Mouse (Mus musculus): Measurements from ENCODE around the gene Sin3a. TPM values are rescaled to one million over a fixed set of nuclear protein-coding genes. Genes with fewer than 3 reads are reported as not detected.

Gene Sin3a
- polyA plus RNA-seq, 1 experiment from 2014 or later: 28.4 TPM

- no peak for ATAC-seq (ENCODE audit: insufficient read depth, low FRiP score, low read depth)
Observed at GRCm38 (mm10) chr9:57074822-57075603, 3.2 kb downstream of the Sin3a start.

GRCm38 (mm10) chr9:57075681-57076381, 4.0 kb downstream of the Sin3a start:
- no peaks in the 10 kb centered on the region for H3K27me3 ChIP-seq (replicated peaks)
- H3K27ac ChIP-seq: peak overlapping the region; percentile 99
- H3K9ac ChIP-seq: peak overlapping the region; percentile 24; the same call in 1 of the 2 replicates
- peak overlapping the region; percentile 86 for H3K4me2 ChIP-seq
- no peaks in the 10 kb centered on the region for H3K9me3 ChIP-seq
- H3K36me3 ChIP-seq: no peaks in the 10 kb centered on the region
- ATAC-seq (ENCODE audit: insufficient read depth, low FRiP score, low read depth): peak; percentile 85
- peak overlapping the region; percentile 94 for H3K4me3 ChIP-seq (replicated peaks)
- H3K4me1 ChIP-seq: peaks cover 17% of the 10 kb centered on the region; the same call in 1 of the 2 replicates
- WGBS: under 1% methylated on average over 43 of the region's 43 CpGs

More at GRCm38 (mm10) chr9:57074822-57075603, 3.2 kb downstream of the Sin3a start:
- Histone ChIP-seq H3K9me3 (no peaks in the 10 kb centered on the region), H3K36me3 (no peaks in the 10 kb centered on the region; the same call in 1 of the 2 replicates), H3K27me3 (replicated peaks) (no peaks in the 10 kb centered on the region), H3K4me2 (peak overlapping the region; percentile 86), H3K27ac (peak overlapping the region; percentile 92), H3K4me3 (replicated peaks) (peak overlapping the region; percentile 94), H3K9ac (peak overlapping the region; percentile 24; the same call in 1 of the 2 replicates), H3K4me1 (peaks cover 21% of the 10 kb centered on the region; the same call in 1 of the 2 replicates)
- WGBS: 2% methylated on average over 17 of the region's 17 CpGs

DNA sequence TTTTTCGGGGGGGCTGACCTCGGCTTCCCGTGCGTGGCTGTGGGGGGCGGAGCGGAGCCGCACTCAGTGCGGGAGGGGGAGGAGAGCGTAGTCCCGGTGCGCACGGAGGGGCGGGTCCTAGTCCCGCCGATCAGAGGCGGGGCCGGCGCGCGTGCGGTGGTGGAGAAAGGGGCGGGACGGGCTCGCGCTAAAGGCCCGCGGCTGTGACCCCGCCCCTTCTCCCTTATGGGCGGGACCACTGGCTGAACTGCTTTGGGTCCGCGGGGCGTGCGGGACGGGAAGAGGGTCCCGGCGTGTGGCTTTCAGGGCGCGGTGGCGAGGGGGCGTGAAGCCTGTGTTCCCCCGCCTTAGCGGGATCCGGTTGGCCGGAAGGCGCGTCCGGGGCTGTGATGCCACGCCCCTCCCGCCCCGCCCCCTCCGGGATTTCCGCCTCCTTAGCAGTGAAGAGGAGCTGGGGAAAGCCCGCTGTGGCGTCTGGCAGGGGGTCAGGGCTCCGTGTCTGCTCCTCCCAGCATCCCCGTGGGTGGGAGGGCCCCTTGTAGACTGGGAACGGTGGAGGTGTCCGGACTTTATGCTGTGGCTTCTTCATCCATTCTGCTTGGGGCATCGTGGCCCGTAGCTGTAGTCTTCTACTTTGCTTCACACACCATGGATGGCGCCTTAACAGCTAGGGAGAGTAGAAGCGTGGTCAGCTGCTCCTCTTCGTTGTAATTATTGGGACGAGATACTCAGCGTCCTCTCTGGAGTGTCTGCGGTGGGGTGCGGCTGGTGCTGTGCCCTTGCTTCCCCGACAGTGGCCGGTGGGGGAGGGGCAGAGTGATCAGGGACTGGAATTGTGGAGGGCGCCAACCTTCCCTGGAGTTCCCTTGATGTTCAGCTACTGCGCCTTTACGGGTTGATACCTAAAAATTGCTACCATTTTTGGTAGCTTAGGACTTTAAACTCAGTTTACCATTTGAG, 5.1 kb downstream of the Sin3a start:
- under 1% methylated on average over 72 of the region's 72 CpGs for WGBS

GRCm38 (mm10) chr9:57082236-57082635, 10.4 kb downstream of the Sin3a start:
- Histone ChIP-seq H3K27me3 (replicated peaks) (no peaks in the 10 kb centered on the region), H3K4me2 (no peak overlapping the region), H3K4me1 (0 out of 2 replicates have a peak, but pooled peaks cover 2% of the 10 kb centered on the region), H3K36me3 (peaks cover 12% of the 10 kb centered on the region), H3K9me3 (no peaks in the 10 kb centered on the region), H3K9ac (no peak overlapping the region), H3K4me3 (replicated peaks) (no peak overlapping the region), H3K27ac (no peak overlapping the region)
- no peak for ATAC-seq (ENCODE audit: insufficient read depth, low FRiP score, low read depth)
- WGBS: 71% methylated on average over 3 of the region's 3 CpGs

More for the DNA sequence above, 5.1 kb downstream of the Sin3a start:
- Histone ChIP-seq H3K4me3 (replicated peaks) (peak overlapping the region; percentile 94), H3K4me1 (peaks cover 12% of the 10 kb centered on the region; the same call in 1 of the 2 replicates), H3K9me3 (no peaks in the 10 kb centered on the region), H3K36me3 (no peaks in the 10 kb centered on the region), H3K27me3 (replicated peaks) (no peaks in the 10 kb centered on the region), H3K4me2 (peak overlapping the region; percentile 71), H3K27ac (peak overlapping the region; percentile 99), H3K9ac (peak overlapping the region; percentile 74)
- peak; percentile 13 for ATAC-seq (ENCODE audit: insufficient read depth, low FRiP score, low read depth)

DNA sequence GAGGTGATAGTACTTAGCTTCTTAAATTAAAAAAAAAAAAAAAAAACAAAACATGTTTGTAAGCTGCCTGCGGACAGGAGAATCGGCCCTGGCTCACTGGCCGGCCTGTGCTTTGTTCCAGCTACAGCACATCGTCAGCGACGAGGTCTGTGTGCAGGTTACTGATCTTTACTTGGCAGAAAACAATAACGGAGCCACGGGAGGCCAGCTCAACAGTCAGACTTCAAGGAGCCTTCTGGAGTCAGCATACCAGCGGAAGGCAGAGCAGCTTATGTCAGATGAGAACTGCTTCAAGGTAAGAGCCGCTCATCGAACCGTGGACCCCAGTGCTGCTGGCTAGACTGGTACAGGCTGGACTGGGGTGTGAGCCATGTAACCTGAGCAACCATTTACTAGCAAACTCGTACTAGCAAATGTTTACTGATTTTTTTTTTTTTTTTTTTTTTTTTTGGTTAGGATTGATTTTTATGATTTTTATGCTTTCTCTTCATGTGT, 45.5 kb downstream of the Sin3a start:
- Histone ChIP-seq H3K36me3 (peaks cover 51% of the 10 kb centered on the region), H3K27me3 (replicated peaks) (no peaks in the 10 kb centered on the region), H3K9ac (no peak overlapping the region), H3K9me3 (no peaks in the 10 kb centered on the region), H3K4me1 (no peaks in the 10 kb centered on the region), H3K27ac (no peak overlapping the region), H3K4me2 (no peak overlapping the region), H3K4me3 (replicated peaks) (no peak overlapping the region)
- ATAC-seq (ENCODE audit: insufficient read depth, low FRiP score, low read depth): no peak
- WGBS: 92% methylated on average over 13 of the region's 13 CpGs

DNA sequence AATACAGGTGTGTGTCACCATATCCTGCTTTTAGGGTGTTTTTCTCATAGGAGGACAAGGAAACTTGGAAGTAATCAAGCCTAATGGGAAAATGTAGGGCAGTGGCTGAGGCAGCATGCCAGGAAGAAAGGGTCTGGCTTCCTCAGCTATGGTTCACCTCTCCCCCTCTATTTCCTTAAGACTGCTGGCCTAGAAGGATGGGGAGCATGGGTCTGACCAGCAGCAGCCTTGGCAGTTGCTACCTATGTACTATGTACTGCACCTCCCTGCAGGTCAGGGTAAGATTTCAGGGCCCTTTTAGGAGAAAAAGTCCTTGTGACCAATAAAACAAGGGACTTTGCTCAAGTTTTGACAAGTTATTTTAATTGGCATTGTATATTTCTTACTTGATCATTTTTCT, 57.8 kb downstream of the Sin3a start:
- Histone ChIP-seq H3K4me2 (peak overlapping the region; percentile 90; the same call in 1 of the 2 replicates), H3K4me3 (replicated peaks) (peak overlapping the region; percentile 91; the same call in 1 of the 2 replicates), H3K9ac (no peak overlapping the region), H3K4me1 (peaks cover 4% of the 10 kb centered on the region; the same call in 1 of the 2 replicates), H3K9me3 (no peaks in the 10 kb centered on the region), H3K27ac (no peak overlapping the region), H3K36me3 (peaks cover 16% of the 10 kb centered on the region; the same call in 1 of the 2 replicates), H3K27me3 (replicated peaks) (no peaks in the 10 kb centered on the region)
- ATAC-seq (ENCODE audit: insufficient read depth, low FRiP score, low read depth): no peak

DNA sequence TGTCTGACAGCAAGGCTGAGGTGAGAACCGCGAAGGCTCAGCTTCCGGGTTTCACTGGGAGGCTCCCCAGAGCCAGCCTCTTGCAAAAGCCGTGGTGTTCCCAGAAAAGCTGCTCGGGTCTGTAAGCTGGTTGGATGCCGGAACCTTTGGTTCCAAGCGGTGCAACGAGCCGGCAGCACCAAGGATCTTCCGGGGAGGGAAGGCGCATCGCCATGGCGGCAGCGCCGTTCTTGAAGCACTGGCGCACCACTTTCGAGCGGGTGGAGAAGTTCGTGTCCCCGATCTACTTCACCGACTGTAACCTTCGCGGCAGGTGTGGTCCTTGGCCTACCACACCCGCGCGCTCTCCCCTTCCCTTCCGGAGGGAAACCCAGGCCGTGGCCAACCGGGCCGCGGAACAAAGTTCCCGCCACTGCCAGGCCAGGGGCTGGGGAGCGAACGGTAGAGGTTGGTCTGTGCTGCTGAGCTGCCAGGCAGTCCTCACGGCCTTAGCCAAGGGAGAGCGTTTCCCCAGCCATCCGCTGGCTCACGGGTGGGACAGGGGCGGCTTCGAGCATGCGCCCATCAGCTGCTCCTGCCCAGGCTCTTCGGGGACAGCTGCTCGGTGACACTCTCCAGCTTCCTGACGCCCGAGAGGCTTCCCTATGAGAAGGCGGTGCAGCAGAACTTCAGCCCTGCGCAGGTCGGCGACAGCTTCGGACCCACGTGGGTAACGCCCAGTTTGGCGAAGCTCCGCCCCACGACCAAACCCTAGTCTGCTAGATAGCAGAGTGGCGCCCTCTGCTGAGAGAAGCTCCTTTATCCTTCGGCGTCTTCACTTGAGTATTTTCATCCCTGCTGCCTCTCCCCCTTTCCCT, 59.0 kb downstream of the Sin3a start, which contains the start of gene Man2c1:
Gene Man2c1 (plus strand): TSS at position 114 of the 857 bp plus-strand sequence.
- Histone ChIP-seq H3K27me3 (replicated peaks) (no peaks in the 10 kb centered on the region), H3K4me3 (replicated peaks) (peak within 1 kb of the TSS; percentile 91), H3K4me2 (peak within 1 kb of the TSS; percentile 90), H3K27ac (peak within 1 kb of the TSS; percentile 99), H3K9me3 (no peaks in the 10 kb centered on the region), H3K4me1 (peaks cover 4% of the 10 kb centered on the region; the same call in 1 of the 2 replicates), H3K36me3 (peaks cover 18% of the 10 kb centered on the region; the same call in 1 of the 2 replicates), H3K9ac (peak within 1 kb of the TSS; percentile 81)
- ATAC-seq (ENCODE audit: insufficient read depth, low FRiP score, low read depth): peak; percentile 89
- under 1% methylated on average over 58 of the region's 58 CpGs for WGBS

DNA sequence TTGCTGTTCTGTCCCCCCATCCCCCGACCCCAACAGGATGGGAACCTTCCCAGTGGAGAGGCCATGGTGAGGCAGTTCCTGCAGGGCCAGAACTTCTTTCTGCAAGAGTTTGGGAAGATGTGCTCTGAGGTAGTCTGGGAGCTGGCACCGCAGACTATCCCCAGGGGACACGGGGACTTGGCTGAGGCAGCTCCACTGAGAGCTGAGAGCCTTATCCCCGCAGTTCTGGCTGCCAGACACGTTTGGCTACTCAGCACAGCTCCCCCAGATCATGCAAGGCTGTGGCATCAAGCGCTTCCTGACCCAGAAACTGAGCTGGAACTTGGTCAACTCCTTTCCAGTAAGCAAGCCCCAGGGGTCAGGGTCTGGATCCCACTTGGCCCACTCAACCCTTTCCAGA, 65.4 kb downstream of the Sin3a start:
- WGBS: 89% methylated on average over 6 of the region's 6 CpGs
- H3K4me3 ChIP-seq (replicated peaks): no peak overlapping the region
- no peaks in the 10 kb centered on the region for H3K9me3 ChIP-seq
- ATAC-seq (ENCODE audit: insufficient read depth, low FRiP score, low read depth): no peak
- peaks cover 35% of the 10 kb centered on the region for H3K36me3 ChIP-seq
- no peaks in the 10 kb centered on the region for H3K4me1 ChIP-seq
- H3K27ac ChIP-seq: no peak overlapping the region
- H3K9ac ChIP-seq: no peak overlapping the region
- H3K27me3 ChIP-seq (replicated peaks): no peaks in the 10 kb centered on the region
- H3K4me2 ChIP-seq: no peak overlapping the region

DNA sequence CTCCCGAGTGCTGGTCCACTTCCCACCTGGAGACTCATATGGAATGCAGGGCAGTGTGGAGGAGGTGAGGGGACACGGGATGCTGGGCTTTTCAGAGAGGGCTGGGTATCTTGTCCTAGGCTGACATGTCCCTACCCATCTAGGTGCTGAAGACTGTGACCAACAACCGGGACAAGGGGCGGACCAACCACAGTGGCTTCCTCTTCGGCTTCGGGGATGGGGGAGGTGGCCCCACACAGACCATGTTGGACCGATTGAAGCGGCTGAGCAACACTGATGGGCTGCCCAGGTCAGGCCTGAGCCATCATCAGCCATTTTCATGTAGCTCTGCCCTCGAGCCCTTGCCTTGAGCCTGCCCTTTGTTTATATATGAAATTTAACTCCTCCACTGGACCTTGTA, 65.9 kb downstream of the Sin3a start:
- Histone ChIP-seq H3K27ac (no peak overlapping the region), H3K9me3 (no peaks in the 10 kb centered on the region), H3K9ac (no peak overlapping the region), H3K4me2 (no peak overlapping the region), H3K4me3 (replicated peaks) (no peak overlapping the region), H3K27me3 (replicated peaks) (no peaks in the 10 kb centered on the region), H3K4me1 (no peaks in the 10 kb centered on the region), H3K36me3 (peaks cover 35% of the 10 kb centered on the region)
- WGBS: 89% methylated on average over 9 of the region's 9 CpGs
- no peak for ATAC-seq (ENCODE audit: insufficient read depth, low FRiP score, low read depth)

GRCm38 (mm10) chr9:57138507-57138906, 66.7 kb downstream of the Sin3a start:
- 87% methylated on average over 6 of the region's 6 CpGs for WGBS
- Histone ChIP-seq H3K9ac (no peak overlapping the region), H3K4me2 (no peak overlapping the region), H3K36me3 (peaks cover 35% of the 10 kb centered on the region), H3K27ac (no peak overlapping the region), H3K4me1 (no peaks in the 10 kb centered on the region), H3K27me3 (replicated peaks) (no peaks in the 10 kb centered on the region), H3K4me3 (replicated peaks) (no peak overlapping the region), H3K9me3 (no peaks in the 10 kb centered on the region)
- ATAC-seq (ENCODE audit: insufficient read depth, low FRiP score, low read depth): no peak
